Mouse (Mus musculus) cerebellum, adult (tissue): ENCODE data around the gene 3110001I22Rik.

ENCODE experiments used
- ATAC-seq: cut with Nextera tagmentation; 2 replicates; pipeline ENCODE4 v1.9.2; 2017; ENCODE audit warnings: mild to moderate bottlenecking, moderate library complexity, mixed read lengths; ENCODE audit not compliant: insufficient number of reproducible peaks, low FRiP score, low TSS enrichment

Gene 3110001I22Rik

GRCm38 (mm10) chr16:13716821-13717553, 45.3 kb downstream of the 3110001I22Rik start:
- no peak for ATAC-seq

GRCm38 (mm10) chr16:13722937-13723336, 51.2 kb downstream of the 3110001I22Rik start:
- no peak for ATAC-seq

DNA sequence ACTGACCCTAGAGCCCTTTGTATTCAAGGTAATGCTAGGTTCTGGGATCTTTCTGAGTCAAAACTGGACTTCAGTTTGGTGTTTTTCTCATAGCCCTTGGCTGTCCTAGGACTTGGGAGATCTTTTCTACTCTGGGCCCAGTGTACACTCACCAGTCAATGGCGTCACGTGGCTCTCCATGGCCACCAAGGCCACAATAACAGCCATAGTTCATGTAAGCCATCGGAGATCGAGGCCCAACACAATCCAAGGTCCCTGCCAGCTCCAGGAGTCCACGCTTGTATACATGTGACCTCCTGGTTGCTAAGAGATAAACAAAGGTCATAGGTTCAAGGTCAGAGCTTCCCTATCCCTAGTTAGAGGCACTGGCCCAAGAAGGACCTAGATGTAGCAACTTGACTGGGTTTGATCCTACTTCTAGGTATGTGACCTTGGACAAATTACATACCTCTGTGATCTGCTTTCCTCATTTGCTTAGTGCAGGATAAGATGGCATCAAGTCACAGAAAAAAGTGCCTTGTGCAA, 56.1 kb downstream of the 3110001I22Rik start:
- no peak for ATAC-seq
